Mouse (Mus musculus): Measurements from ENCODE around the gene Kmo. TPM values are rescaled to one million over a fixed set of nuclear protein-coding genes. Genes with fewer than 3 reads are reported as not detected.

The Kmo gene
- polyA plus RNA-seq, 1 experiment from 2014 or later: 0.08 TPM

GRCm38 (mm10) chr1:175639072-175639471 lies 18.9 kb downstream of the Kmo start:
- DNase-seq (ENCODE audit: low spot score) (no peak), ATAC-seq (replicated peaks; ENCODE audit: insufficient number of reproducible peaks, low FRiP score, low TSS enrichment, low read depth) (no peak)
- no peaks in the 10 kb centered on the region for H3K9me3 ChIP-seq (replicated peaks; ENCODE audit: control insufficient read depth, low read length)

DNA sequence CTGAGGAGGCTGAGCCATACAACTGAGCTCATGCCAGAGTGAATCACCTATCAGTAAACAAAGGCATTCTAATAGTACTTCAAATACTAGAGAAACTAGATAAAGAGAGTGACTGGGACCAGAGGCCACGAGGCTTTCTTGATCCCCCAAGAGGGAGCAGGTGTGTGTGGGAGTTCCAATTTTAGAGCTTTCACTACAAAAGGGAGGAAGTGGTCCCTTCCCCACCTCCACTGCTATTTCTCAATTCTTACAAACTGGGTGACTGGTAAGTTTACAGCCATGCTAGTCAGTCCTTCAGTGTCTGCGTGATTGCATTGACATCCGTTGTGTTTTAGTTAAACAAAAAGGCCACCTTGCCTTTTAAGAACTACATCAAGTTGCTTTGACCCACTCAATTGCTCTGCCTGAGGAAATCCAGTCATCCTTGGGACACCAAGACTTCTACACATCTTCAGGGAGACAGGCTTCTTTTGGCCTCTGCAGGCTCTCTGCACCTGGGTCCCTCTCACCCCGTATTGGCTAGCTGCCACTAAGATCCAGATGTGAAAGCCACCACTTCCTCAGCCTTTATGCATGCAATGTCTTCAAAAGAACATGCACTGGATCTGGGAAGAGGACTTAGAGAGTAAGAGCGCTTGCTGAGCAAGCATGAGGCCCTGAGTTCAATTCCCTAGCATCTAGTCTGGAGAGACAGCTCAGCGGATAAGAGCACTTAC lies 20.4 kb downstream of the Kmo start:
- Histone ChIP-seq H3K9ac (replicated peaks; ENCODE audit: low read length) (no peak overlapping the region), H3K36me3 (replicated peaks; ENCODE audit: control insufficient read depth, insufficient read depth, low read depth, low read length) (no peaks in the 10 kb centered on the region), H3K4me3 (ENCODE audit: low read depth, low read length) (no peak overlapping the region), H3K27me3 (ENCODE audit: control insufficient read depth, insufficient read depth, low read length) (no peaks in the 10 kb centered on the region), H3K27ac (replicated peaks; ENCODE audit: low read depth, low read length) (no peak overlapping the region), H3K4me1 (ENCODE audit: control insufficient read depth, insufficient read depth, low read length) (no peaks in the 10 kb centered on the region), H3K9me3 (replicated peaks; ENCODE audit: control insufficient read depth, low read length) (no peaks in the 10 kb centered on the region), H3K4me2 (ENCODE audit: low read depth, low read length) (no peak overlapping the region)
- DNase-seq (ENCODE audit: low spot score) (no peak), ATAC-seq (replicated peaks; ENCODE audit: insufficient number of reproducible peaks, low FRiP score, low TSS enrichment, low read depth) (no peak)
- 84% methylated on average over 6 of the region's 6 CpGs for WGBS

More at GRCm38 (mm10) chr1:175639072-175639471, 18.9 kb downstream of the Kmo start:
- no peak overlapping the region for H3K4me2 ChIP-seq (ENCODE audit: low read depth, low read length)
- H3K27ac ChIP-seq (replicated peaks; ENCODE audit: low read depth, low read length): no peak overlapping the region
- H3K9ac ChIP-seq (replicated peaks; ENCODE audit: low read length): no peak overlapping the region
- WGBS: 84% methylated on average over 7 of the region's 7 CpGs
- no peaks in the 10 kb centered on the region for H3K27me3 ChIP-seq (ENCODE audit: control insufficient read depth, insufficient read depth, low read length)
- no peaks in the 10 kb centered on the region for H3K4me1 ChIP-seq (ENCODE audit: control insufficient read depth, insufficient read depth, low read length)
- no peaks in the 10 kb centered on the region for H3K36me3 ChIP-seq (replicated peaks; ENCODE audit: control insufficient read depth, insufficient read depth, low read depth, low read length)
- no peak overlapping the region for H3K4me3 ChIP-seq (ENCODE audit: low read depth, low read length)

DNA sequence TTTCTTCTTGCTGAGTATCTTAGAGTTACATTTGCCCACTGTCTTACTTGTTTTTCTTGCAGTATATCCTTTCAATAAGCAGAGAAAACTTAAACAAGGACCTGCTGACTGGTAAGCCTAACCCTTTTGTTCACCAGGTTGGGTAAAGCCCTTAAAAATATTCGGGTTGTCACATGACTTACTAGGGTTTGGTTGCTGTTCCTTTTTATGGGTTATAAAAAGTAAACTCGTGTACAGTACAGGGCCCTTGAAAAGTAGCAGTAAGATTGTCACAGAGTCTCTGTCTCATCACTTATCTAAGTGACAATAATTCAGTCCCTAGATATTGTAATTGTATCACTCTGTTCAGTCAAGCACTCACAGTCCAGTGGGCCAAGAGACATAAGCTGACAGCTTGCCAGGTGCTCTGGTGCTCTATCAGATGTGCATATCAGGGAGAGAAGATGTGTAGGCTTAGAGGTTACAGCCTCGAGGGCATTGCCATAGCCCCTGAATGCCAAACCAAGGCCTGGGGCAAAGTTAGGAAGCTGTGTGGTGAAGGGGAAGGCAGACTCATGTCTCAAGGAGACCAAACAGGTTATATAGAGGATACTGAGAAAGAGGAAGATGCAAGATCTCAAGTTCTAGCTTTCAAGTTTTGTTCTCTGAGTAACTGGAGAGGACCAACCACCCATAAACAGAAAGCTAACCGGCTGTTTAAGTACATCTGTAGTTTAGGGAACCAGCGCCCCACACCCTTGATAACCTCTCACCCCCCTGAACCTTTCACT lies 23.5 kb downstream of the Kmo start:
- no peak overlapping the region for H3K27ac ChIP-seq (replicated peaks; ENCODE audit: low read depth, low read length)
- ATAC-seq (replicated peaks; ENCODE audit: insufficient number of reproducible peaks, low FRiP score, low TSS enrichment, low read depth) (no peak), DNase-seq (ENCODE audit: low spot score) (no peak)
- H3K9me3 ChIP-seq (replicated peaks; ENCODE audit: control insufficient read depth, low read length): no peaks in the 10 kb centered on the region
- H3K27me3 ChIP-seq (ENCODE audit: control insufficient read depth, insufficient read depth, low read length): no peaks in the 10 kb centered on the region
- 82% methylated on average over 5 of the region's 5 CpGs for WGBS
- H3K4me2 ChIP-seq (ENCODE audit: low read depth, low read length): no peak overlapping the region
- no peak overlapping the region for H3K9ac ChIP-seq (replicated peaks; ENCODE audit: low read length)
- no peaks in the 10 kb centered on the region for H3K4me1 ChIP-seq (ENCODE audit: control insufficient read depth, insufficient read depth, low read length)
- no peak overlapping the region for H3K4me3 ChIP-seq (ENCODE audit: low read depth, low read length)
- no peaks in the 10 kb centered on the region for H3K36me3 ChIP-seq (replicated peaks; ENCODE audit: control insufficient read depth, insufficient read depth, low read depth, low read length)

DNA sequence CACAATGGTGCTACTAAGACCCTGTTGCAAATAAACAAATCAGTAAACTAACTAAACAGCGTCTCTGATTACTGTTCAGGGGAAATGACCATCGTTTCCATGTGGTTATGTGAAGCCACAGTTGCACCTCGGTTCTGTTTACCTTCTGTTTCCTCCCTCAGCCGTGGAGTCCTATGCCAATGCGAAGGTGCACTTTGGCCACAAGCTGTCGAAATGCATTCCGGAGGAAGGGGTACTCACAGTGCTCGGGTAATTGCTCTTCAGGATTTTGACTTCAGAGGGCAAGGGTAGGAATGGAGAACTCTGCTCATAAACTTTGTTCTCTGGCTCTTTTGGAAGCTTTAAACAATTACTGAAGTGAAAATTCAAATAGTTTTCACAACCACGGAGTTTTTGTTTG lies 26.8 kb downstream of the Kmo start:
- H3K36me3 ChIP-seq (replicated peaks; ENCODE audit: control insufficient read depth, insufficient read depth, low read depth, low read length): no peaks in the 10 kb centered on the region

GRCm38 (mm10) chr1:175648615-175649014 lies 28.4 kb downstream of the Kmo start:
- no peaks in the 10 kb centered on the region for H3K4me1 ChIP-seq (ENCODE audit: control insufficient read depth, insufficient read depth, low read length)
- H3K27me3 ChIP-seq (ENCODE audit: control insufficient read depth, insufficient read depth, low read length): no peaks in the 10 kb centered on the region
- H3K36me3 ChIP-seq (replicated peaks; ENCODE audit: control insufficient read depth, insufficient read depth, low read depth, low read length): no peaks in the 10 kb centered on the region
- no peaks in the 10 kb centered on the region for H3K9me3 ChIP-seq (replicated peaks; ENCODE audit: control insufficient read depth, low read length)
- H3K4me3 ChIP-seq (ENCODE audit: low read depth, low read length): no peak overlapping the region
- no peak overlapping the region for H3K9ac ChIP-seq (replicated peaks; ENCODE audit: low read length)
- WGBS: 96% methylated on average over 4 of the region's 4 CpGs
- DNase-seq (ENCODE audit: low spot score): no peak
- no peak overlapping the region for H3K4me2 ChIP-seq (ENCODE audit: low read depth, low read length)
- ATAC-seq (replicated peaks; ENCODE audit: insufficient number of reproducible peaks, low FRiP score, low TSS enrichment, low read depth): no peak
- H3K27ac ChIP-seq (replicated peaks; ENCODE audit: low read depth, low read length): no peak overlapping the region

More for the DNA sequence above, 26.8 kb downstream of the Kmo start:
- H3K9ac ChIP-seq (replicated peaks; ENCODE audit: low read length): no peak overlapping the region
- DNase-seq (ENCODE audit: low spot score): no peak
- no peak overlapping the region for H3K27ac ChIP-seq (replicated peaks; ENCODE audit: low read depth, low read length)
- H3K9me3 ChIP-seq (replicated peaks; ENCODE audit: control insufficient read depth, low read length): no peaks in the 10 kb centered on the region
- WGBS: 62% methylated on average over 9 of the region's 9 CpGs
- no peaks in the 10 kb centered on the region for H3K27me3 ChIP-seq (ENCODE audit: control insufficient read depth, insufficient read depth, low read length)
- no peaks in the 10 kb centered on the region for H3K4me1 ChIP-seq (ENCODE audit: control insufficient read depth, insufficient read depth, low read length)
- no peak overlapping the region for H3K4me3 ChIP-seq (ENCODE audit: low read depth, low read length)
- ATAC-seq (replicated peaks; ENCODE audit: insufficient number of reproducible peaks, low FRiP score, low TSS enrichment, low read depth): no peak
- no peak overlapping the region for H3K4me2 ChIP-seq (ENCODE audit: low read depth, low read length)

GRCm38 (mm10) chr1:175659900-175660299 lies 39.7 kb downstream of the Kmo start:
- H3K27ac ChIP-seq (replicated peaks; ENCODE audit: low read depth, low read length): no peak overlapping the region
- H3K4me2 ChIP-seq (ENCODE audit: low read depth, low read length): no peak overlapping the region
- no peaks in the 10 kb centered on the region for H3K36me3 ChIP-seq (replicated peaks; ENCODE audit: control insufficient read depth, insufficient read depth, low read depth, low read length)
- no peaks in the 10 kb centered on the region for H3K9me3 ChIP-seq (replicated peaks; ENCODE audit: control insufficient read depth, low read length)
- no peak overlapping the region for H3K4me3 ChIP-seq (ENCODE audit: low read depth, low read length)
- WGBS: 97% methylated on average over 4 of the region's 4 CpGs
- no peaks in the 10 kb centered on the region for H3K27me3 ChIP-seq (ENCODE audit: control insufficient read depth, insufficient read depth, low read length)
- H3K4me1 ChIP-seq (ENCODE audit: control insufficient read depth, insufficient read depth, low read length): no peaks in the 10 kb centered on the region
- no peak for DNase-seq (ENCODE audit: low spot score)
- H3K9ac ChIP-seq (replicated peaks; ENCODE audit: low read length): no peak overlapping the region
- ATAC-seq (replicated peaks; ENCODE audit: insufficient number of reproducible peaks, low FRiP score, low TSS enrichment, low read depth): no peak

GRCm38 (mm10) chr1:175668666-175669405 lies 48.7 kb downstream of the Kmo start:
- H3K27me3 ChIP-seq (ENCODE audit: control insufficient read depth, insufficient read depth, low read length): no peaks in the 10 kb centered on the region
- no peak overlapping the region for H3K27ac ChIP-seq (replicated peaks; ENCODE audit: low read depth, low read length)
- H3K9me3 ChIP-seq (replicated peaks; ENCODE audit: control insufficient read depth, low read length): no peaks in the 10 kb centered on the region
- no peak overlapping the region for H3K9ac ChIP-seq (replicated peaks; ENCODE audit: low read length)
- H3K4me2 ChIP-seq (ENCODE audit: low read depth, low read length): no peak overlapping the region
- H3K4me1 ChIP-seq (ENCODE audit: control insufficient read depth, insufficient read depth, low read length): no peaks in the 10 kb centered on the region
- H3K4me3 ChIP-seq (ENCODE audit: low read depth, low read length): no peak overlapping the region
- ATAC-seq (replicated peaks; ENCODE audit: insufficient number of reproducible peaks, low FRiP score, low TSS enrichment, low read depth): peak; percentile 53
- no peaks in the 10 kb centered on the region for H3K36me3 ChIP-seq (replicated peaks; ENCODE audit: control insufficient read depth, insufficient read depth, low read depth, low read length)
- DNase-seq (ENCODE audit: low spot score): peak; percentile 76
- WGBS: 72% methylated on average over 5 of the region's 5 CpGs

DNA sequence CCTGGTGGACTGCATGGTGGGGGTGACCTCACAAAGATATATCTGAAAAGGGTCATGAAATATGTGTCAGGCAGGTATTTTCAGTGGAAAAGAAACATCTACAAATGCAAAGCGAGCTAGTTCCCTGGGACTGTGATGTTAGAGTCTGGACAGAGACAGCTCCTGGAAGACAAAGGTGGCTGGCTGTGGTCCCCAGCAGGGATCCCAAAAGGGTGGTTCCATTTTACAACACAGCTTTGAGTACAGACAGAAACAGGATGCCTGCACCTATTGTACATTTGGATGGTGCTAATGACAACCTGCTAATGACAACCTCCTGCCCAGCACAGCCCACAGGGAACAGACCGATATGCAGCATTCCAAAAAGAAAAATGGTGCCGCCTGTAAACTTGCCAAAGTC lies 49.3 kb downstream of the Kmo start:
- Histone ChIP-seq H3K9ac (replicated peaks; ENCODE audit: low read length) (no peak overlapping the region), H3K27ac (replicated peaks; ENCODE audit: low read depth, low read length) (no peak overlapping the region), H3K36me3 (replicated peaks; ENCODE audit: control insufficient read depth, insufficient read depth, low read depth, low read length) (no peaks in the 10 kb centered on the region), H3K9me3 (replicated peaks; ENCODE audit: control insufficient read depth, low read length) (no peaks in the 10 kb centered on the region), H3K27me3 (ENCODE audit: control insufficient read depth, insufficient read depth, low read length) (no peaks in the 10 kb centered on the region), H3K4me1 (ENCODE audit: control insufficient read depth, insufficient read depth, low read length) (no peaks in the 10 kb centered on the region), H3K4me2 (ENCODE audit: low read depth, low read length) (no peak overlapping the region), H3K4me3 (ENCODE audit: low read depth, low read length) (no peak overlapping the region)
- DNase-seq (ENCODE audit: low spot score) (no peak), ATAC-seq (replicated peaks; ENCODE audit: insufficient number of reproducible peaks, low FRiP score, low TSS enrichment, low read depth) (no peak)
- 91% methylated on average over 3 of the region's 3 CpGs for WGBS
